Mouse (Mus musculus): ENCODE measurements around the gene Smc5. TPM values are rescaled to one million over a fixed set of nuclear protein-coding genes. Genes with fewer than 3 reads are reported as not detected.
A peak's percentile ranks its signal among the peaks of the same experiment; 100 is the strongest.

Gene Smc5
- polyA plus RNA-seq, 1 experiment from 2014 or later: 21.2 TPM

DNA sequence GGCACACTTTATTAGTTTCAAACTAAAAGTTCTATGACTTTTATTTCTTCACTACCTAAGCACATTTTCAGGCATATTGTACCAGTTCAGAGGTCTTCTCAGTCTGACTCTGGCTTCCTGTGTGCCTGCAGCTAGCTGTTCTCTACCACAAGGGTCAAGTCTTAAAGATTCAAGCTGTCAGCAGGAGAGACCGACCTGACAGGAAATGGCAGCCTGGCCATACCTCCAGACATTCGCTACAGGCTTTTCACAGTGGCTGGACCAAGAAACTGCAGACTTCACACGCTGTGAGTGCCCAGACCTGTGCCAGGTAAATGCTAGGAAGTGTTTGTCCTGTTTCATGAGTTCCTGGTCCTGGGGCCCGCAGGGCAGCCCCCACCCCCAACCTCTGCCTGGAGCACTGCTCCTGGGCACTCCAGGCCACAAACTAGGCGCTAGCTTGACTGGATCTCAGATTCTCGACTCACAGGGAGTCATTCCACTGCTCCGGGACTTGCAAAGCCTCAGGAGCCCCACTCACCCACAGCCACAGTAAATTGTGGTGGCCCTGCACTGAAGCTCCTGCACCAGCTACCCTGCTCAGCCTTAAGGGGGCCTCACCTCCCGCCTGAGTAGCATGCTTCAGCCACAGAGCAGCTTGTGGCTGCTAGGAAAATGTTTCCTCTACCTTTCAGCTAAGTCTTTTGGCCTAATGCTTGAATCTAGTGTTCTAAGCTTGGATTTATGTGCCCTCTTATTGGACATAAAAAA, 8.4 kb upstream of the Smc5 start:
- Histone ChIP-seq H3K27ac (no peak overlapping the region), H3K4me3 (no peak overlapping the region), H3K27me3 (no peaks in the 10 kb centered on the region), H3K4me2 (no peak overlapping the region), H3K9me3 (replicated peaks) (no peaks in the 10 kb centered on the region), H3K36me3 (no peaks in the 10 kb centered on the region), H3K4me1 (replicated peaks) (no peaks in the 10 kb centered on the region), H3K9ac (no peak overlapping the region)
- ATAC-seq (replicated peaks; ENCODE audit: insufficient number of reproducible peaks, insufficient read depth, low FRiP score, low read depth): no peak; the same call in 1 of the 2 replicates
- WGBS: 46% methylated on average over 8 of the region's 8 CpGs

DNA sequence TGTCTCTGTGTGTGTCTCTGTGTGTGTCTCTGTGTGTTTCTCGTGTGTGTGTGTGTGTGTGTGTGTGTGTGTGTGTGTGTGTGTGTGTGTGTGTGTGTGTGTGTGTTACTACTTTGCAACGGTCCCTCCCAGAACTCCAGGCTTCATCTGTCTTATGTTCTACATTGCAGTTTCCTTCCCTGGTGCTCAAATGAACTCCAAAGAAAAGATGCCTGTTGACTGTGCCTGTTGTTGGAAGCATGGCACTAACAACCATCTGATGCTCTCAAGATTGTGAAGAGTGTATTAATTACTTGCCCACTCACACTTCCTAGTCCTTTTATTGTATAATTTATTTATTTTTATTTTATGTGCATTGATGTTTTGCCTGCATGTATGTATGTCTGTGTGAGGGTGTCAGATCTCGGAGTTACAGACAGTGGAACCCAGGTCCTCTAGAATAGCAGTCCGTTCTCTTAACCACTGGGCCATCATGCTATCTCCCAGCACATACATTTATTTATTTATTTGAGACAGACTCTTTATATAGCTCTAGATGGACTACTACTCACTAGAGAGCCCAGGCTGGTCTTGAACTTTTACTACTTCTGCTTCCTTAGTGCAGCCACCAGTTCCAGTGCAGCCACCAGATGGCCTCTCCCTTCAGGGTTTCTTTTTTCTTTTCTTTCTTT, 492 bp upstream of the Smc5 start:
- H3K9me3 ChIP-seq (replicated peaks): no peaks in the 10 kb centered on the region
- H3K4me3 ChIP-seq: peak overlapping the region; percentile 74
- H3K4me2 ChIP-seq: peak overlapping the region; percentile 76
- H3K9ac ChIP-seq: no peak overlapping the region
- 0 out of 2 replicates have a peak overlapping the region, but pooled peaks have one; percentile 65 for H3K27ac ChIP-seq
- H3K36me3 ChIP-seq: no peaks in the 10 kb centered on the region
- H3K27me3 ChIP-seq: no peaks in the 10 kb centered on the region
- peaks cover 8% of the 10 kb centered on the region; the same call in 1 of the 2 replicates for H3K4me1 ChIP-seq (replicated peaks)
- 47% methylated on average over 4 of the region's 4 CpGs for WGBS
- no peak for ATAC-seq (replicated peaks; ENCODE audit: insufficient number of reproducible peaks, insufficient read depth, low FRiP score, low read depth)

GRCm38 (mm10) chr19:23256771-23257170, 16.9 kb downstream of the Smc5 start:
- Histone ChIP-seq H3K4me3 (no peak overlapping the region), H3K4me1 (replicated peaks) (no peaks in the 10 kb centered on the region), H3K27ac (no peak overlapping the region), H3K9me3 (replicated peaks) (no peaks in the 10 kb centered on the region), H3K9ac (no peak overlapping the region), H3K27me3 (no peaks in the 10 kb centered on the region), H3K36me3 (peaks cover 49% of the 10 kb centered on the region), H3K4me2 (no peak overlapping the region)
- ATAC-seq (replicated peaks; ENCODE audit: insufficient number of reproducible peaks, insufficient read depth, low FRiP score, low read depth): no peak
- 89% methylated on average over 9 of the region's 9 CpGs for WGBS

DNA sequence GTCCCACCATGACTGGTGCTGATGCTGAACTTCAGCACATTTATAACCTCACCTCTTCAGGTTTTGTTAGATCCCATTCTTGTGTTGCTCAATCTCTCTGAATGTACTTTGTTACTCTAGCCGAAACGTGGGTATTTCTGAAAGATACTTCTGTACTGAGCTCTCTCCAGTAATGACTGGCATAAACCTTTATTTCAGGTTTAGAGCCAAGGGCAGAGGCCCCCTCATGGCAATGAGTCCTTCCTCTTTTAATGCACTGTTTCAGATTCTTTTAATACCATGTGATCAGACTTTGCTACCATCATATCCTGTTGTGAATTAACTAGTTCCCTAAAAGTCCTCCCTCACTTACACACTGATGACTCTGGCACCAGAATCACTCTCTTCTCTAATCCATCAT, 27.2 kb downstream of the Smc5 start:
- Histone ChIP-seq H3K4me3 (no peak overlapping the region), H3K27ac (no peak overlapping the region), H3K4me2 (no peak overlapping the region), H3K4me1 (replicated peaks) (no peaks in the 10 kb centered on the region), H3K36me3 (peaks cover 25% of the 10 kb centered on the region), H3K9ac (no peak overlapping the region), H3K9me3 (replicated peaks) (no peaks in the 10 kb centered on the region), H3K27me3 (no peaks in the 10 kb centered on the region)
- WGBS: 92% methylated on average over 2 of the region's 2 CpGs
- no peak for ATAC-seq (replicated peaks; ENCODE audit: insufficient number of reproducible peaks, insufficient read depth, low FRiP score, low read depth)

DNA sequence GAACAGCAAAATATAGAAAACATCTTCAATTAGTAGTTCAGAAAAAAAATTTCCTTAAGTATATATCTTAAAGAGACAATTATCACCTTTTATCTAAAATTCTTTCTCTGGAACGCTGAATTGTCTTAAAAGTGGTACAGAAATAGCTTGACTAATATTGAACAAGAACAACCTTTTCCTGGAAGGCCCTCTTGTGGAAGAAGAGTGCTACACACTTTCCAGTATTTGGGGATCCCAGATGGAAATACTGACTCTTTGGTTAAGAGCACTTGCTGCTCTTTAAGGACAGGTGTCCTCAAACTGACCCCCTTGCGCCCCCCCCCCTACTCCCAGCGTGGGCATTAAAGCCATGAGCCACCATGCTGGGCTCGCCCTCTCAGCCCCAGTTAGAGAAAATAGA, 48.6 kb downstream of the Smc5 start:
- ATAC-seq (replicated peaks; ENCODE audit: insufficient number of reproducible peaks, insufficient read depth, low FRiP score, low read depth): no peak
- 46% methylated on average over 4 of the region's 4 CpGs for WGBS

DNA sequence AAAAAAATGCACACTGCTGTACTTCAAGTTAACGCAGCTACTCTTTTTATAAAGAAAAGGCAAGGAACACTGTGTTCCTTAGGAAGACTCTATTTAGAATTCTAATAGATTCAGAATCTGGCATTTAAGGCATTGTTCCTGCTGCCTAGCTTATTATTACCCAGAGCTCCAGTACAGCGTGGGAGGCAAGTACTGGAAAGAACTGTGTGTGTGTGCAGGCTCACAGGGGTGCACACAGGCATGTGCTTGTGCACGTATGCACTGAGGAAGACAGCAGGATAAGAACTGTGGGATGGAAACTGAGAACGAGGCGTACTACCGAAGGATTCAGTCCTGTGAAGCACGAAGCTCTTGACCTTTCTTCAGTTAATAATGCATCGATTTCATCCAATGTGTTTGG, 59.4 kb downstream of the Smc5 start:
- no peaks in the 10 kb centered on the region for H3K9me3 ChIP-seq (replicated peaks)
- no peak overlapping the region for H3K4me2 ChIP-seq
- H3K4me1 ChIP-seq (replicated peaks): no peaks in the 10 kb centered on the region
- no peak overlapping the region for H3K4me3 ChIP-seq
- 89% methylated on average over 8 of the region's 8 CpGs for WGBS
- H3K27ac ChIP-seq: no peak overlapping the region
- H3K27me3 ChIP-seq: no peaks in the 10 kb centered on the region
- no peak for ATAC-seq (replicated peaks; ENCODE audit: insufficient number of reproducible peaks, insufficient read depth, low FRiP score, low read depth)
- peaks cover 47% of the 10 kb centered on the region for H3K36me3 ChIP-seq
- H3K9ac ChIP-seq: no peak overlapping the region

More for the DNA sequence above, 48.6 kb downstream of the Smc5 start:
- Histone ChIP-seq H3K4me2 (no peak overlapping the region), H3K4me1 (replicated peaks) (no peaks in the 10 kb centered on the region), H3K27me3 (no peaks in the 10 kb centered on the region), H3K9ac (no peak overlapping the region), H3K4me3 (no peak overlapping the region), H3K9me3 (replicated peaks) (no peaks in the 10 kb centered on the region), H3K27ac (no peak overlapping the region), H3K36me3 (peaks cover 22% of the 10 kb centered on the region)

DNA sequence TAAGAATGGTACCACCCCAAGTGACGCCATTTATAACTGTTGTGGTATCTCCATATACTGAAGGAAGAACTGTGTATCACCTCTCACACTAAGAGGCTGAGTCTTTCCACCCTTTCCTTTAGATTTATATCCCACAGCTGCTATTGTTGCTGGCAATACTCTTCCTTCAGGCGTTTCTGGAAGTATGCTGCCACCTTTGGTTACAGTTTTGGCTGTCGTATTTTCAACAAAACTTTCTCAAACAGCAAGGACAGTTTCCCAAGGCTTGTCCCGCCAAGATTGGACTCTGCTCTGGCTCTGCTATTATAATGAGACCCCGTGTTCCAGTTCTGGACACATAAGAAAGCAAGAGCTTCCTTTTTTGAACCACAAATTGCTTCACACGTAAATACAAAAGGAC, 62.4 kb downstream of the Smc5 start:
- Histone ChIP-seq H3K27ac (no peak overlapping the region), H3K36me3 (peaks cover 47% of the 10 kb centered on the region), H3K4me3 (no peak overlapping the region), H3K4me2 (no peak overlapping the region), H3K9me3 (replicated peaks) (no peaks in the 10 kb centered on the region), H3K4me1 (replicated peaks) (no peaks in the 10 kb centered on the region), H3K9ac (no peak overlapping the region), H3K27me3 (no peaks in the 10 kb centered on the region)
- ATAC-seq (replicated peaks; ENCODE audit: insufficient number of reproducible peaks, insufficient read depth, low FRiP score, low read depth): no peak
- WGBS: 86% methylated on average over 6 of the region's 6 CpGs

GRCm38 (mm10) chr19:23203505-23204053, 70.1 kb downstream of the Smc5 start:
- no peak overlapping the region for H3K4me2 ChIP-seq
- H3K4me3 ChIP-seq: no peak overlapping the region
- H3K27me3 ChIP-seq: no peaks in the 10 kb centered on the region
- no peaks in the 10 kb centered on the region for H3K9me3 ChIP-seq (replicated peaks)
- 81% methylated on average over 3 of the region's 3 CpGs for WGBS
- no peak overlapping the region for H3K27ac ChIP-seq
- no peak for ATAC-seq (replicated peaks; ENCODE audit: insufficient number of reproducible peaks, insufficient read depth, low FRiP score, low read depth)
- no peaks in the 10 kb centered on the region for H3K4me1 ChIP-seq (replicated peaks)
- H3K36me3 ChIP-seq: peaks cover 31% of the 10 kb centered on the region
- no peak overlapping the region for H3K9ac ChIP-seq

GRCm38 (mm10) chr19:23202106-23202505, 71.6 kb downstream of the Smc5 start:
- Histone ChIP-seq H3K27me3 (no peaks in the 10 kb centered on the region), H3K27ac (no peak overlapping the region), H3K4me3 (no peak overlapping the region), H3K4me2 (no peak overlapping the region), H3K36me3 (peaks cover 23% of the 10 kb centered on the region), H3K9ac (no peak overlapping the region), H3K4me1 (replicated peaks) (no peaks in the 10 kb centered on the region), H3K9me3 (replicated peaks) (no peaks in the 10 kb centered on the region)
- ATAC-seq (replicated peaks; ENCODE audit: insufficient number of reproducible peaks, insufficient read depth, low FRiP score, low read depth): no peak
- 94% methylated on average over 5 of the region's 5 CpGs for WGBS

- Histone ChIP-seq H3K4me3 (no peak overlapping the region), H3K9me3 (replicated peaks) (no peaks in the 10 kb centered on the region), H3K27me3 (no peaks in the 10 kb centered on the region), H3K27ac (no peak overlapping the region), H3K36me3 (no peaks in the 10 kb centered on the region; the same call in 1 of the 2 replicates), H3K9ac (no peak overlapping the region), H3K4me2 (no peak overlapping the region), H3K4me1 (replicated peaks) (no peaks in the 10 kb centered on the region)
- ATAC-seq (replicated peaks; ENCODE audit: insufficient number of reproducible peaks, insufficient read depth, low FRiP score, low read depth): no peak
- WGBS: 70% methylated on average over 3 of the region's 3 CpGs
These were observed 80.6 kb downstream of the Smc5 start for GRCm38 (mm10) chr19:23193076-23193475.

- H3K4me3 ChIP-seq: no peak overlapping the region
- ATAC-seq (replicated peaks; ENCODE audit: insufficient number of reproducible peaks, insufficient read depth, low FRiP score, low read depth): no peak
- H3K9me3 ChIP-seq (replicated peaks): no peaks in the 10 kb centered on the region
- WGBS: 90% methylated on average over 6 of the region's 6 CpGs
- H3K4me1 ChIP-seq (replicated peaks): no peaks in the 10 kb centered on the region
- H3K9ac ChIP-seq: no peak overlapping the region
- no peak overlapping the region for H3K27ac ChIP-seq
- no peaks in the 10 kb centered on the region; the same call in 1 of the 2 replicates for H3K36me3 ChIP-seq
- H3K27me3 ChIP-seq: no peaks in the 10 kb centered on the region
- H3K4me2 ChIP-seq: no peak overlapping the region
These were observed 82.2 kb downstream of the Smc5 start for GRCm38 (mm10) chr19:23191486-23191885.

Measured in heart, embryonic 15.5 days (tissue).